Mouse (Mus musculus) MEL (cell line): Measurements from ENCODE around the gene Zdhhc14. TPM values are rescaled to one million over a fixed set of nuclear protein-coding genes. Genes with fewer than 3 reads are reported as not detected.

Experiments used
- DNase-seq: peaks from one replicate; pipeline ENCODE4 v3.0.0; 2011; ENCODE audit warnings: low read depth, low spot score
- H3K27ac ChIP-seq: 2 replicates; pipeline ENCODE4 v1.5.1; 2012; ENCODE audit warnings: low read depth, mild to moderate bottlenecking, control low read depth, low read length, moderate library complexity; ENCODE audit not compliant: control insufficient read depth
- H3K27me3 ChIP-seq, 2 experiments: fragments of 150-350 bp in 1 of 2; sonication (generic) in 1 of 2; 2 replicates each; pipeline ENCODE4 v1.6.1; 2012; ENCODE audit warnings: low read length in 2 of 2, mild to moderate bottlenecking in 2 of 2, improper control_type of control experiment in 1 of 2, moderate library complexity in 1 of 2; ENCODE audit not compliant: insufficient read depth in 2 of 2, control insufficient read depth in 1 of 2
- H3K36me3 ChIP-seq, 2 experiments: 2 replicates each; pipeline ENCODE4 v1.6.1; 2012 to 2014; ENCODE audit warnings: low read length in 2 of 2, improper control_type of control experiment in 1 of 2, inconsistent platforms in 1 of 2, mild to moderate bottlenecking in 1 of 2; ENCODE audit not compliant: insufficient read depth in 2 of 2, control insufficient read depth in 1 of 2
- H3K4me1 ChIP-seq, 2 experiments: fragments of 150-350 bp in 1 of 2; sonication (generic) in 1 of 2; 2 replicates each; pipeline ENCODE4 v1.6.1; 2012; ENCODE audit warnings: low read length in 2 of 2, improper control_type of control experiment in 1 of 2, mild to moderate bottlenecking in 1 of 2; ENCODE audit not compliant: insufficient read depth in 2 of 2, control insufficient read depth in 1 of 2
- H3K4me3 ChIP-seq, 2 experiments: fragments of 150-350 bp in 1 of 2; sonication (generic) in 1 of 2; 2 replicates each; pipeline ENCODE4 v1.5.1; 2012; ENCODE audit warnings: low read depth in 2 of 2, low read length in 2 of 2, mild to moderate bottlenecking in 2 of 2, moderate library complexity in 2 of 2, control low read depth in 1 of 2, improper control_type of control experiment in 1 of 2; ENCODE audit not compliant: control insufficient read depth in 1 of 2, insufficient read depth in 1 of 2
- H3K79me2 ChIP-seq: 2 replicates; pipeline ENCODE4 v1.6.1; 2012; ENCODE audit warnings: mild to moderate bottlenecking, low read length, moderate library complexity; ENCODE audit not compliant: control insufficient read depth, poor library complexity, insufficient read depth
- H3K9ac ChIP-seq: 2 replicates; pipeline ENCODE4 v1.6.1; 2012; ENCODE audit warnings: low read depth, mild to moderate bottlenecking, control low read depth, low read length, moderate library complexity; ENCODE audit not compliant: control insufficient read depth, poor library complexity, severe bottlenecking
- H3K9me3 ChIP-seq: fragments of 150-350 bp; sonication (generic); replicated peaks from 2 replicates; pipeline ENCODE4 v1.6.1; 2012; ENCODE audit warnings: mild to moderate bottlenecking, low read length, improper control_type of control experiment, moderate library complexity; ENCODE audit not compliant: insufficient read depth
- CTCF ChIP-seq, 3 experiments: IDR thresholded peaks in 2 of 3; conservative IDR thresholded peaks in 1 of 3; 2 replicates each; pipeline ENCODE4 v1.5.1; 2011 to 2012; ENCODE audit warnings: low read length in 3 of 3, low read depth in 2 of 3, mild to moderate bottlenecking in 2 of 3, improper control_type of control experiment in 1 of 3, inconsistent platforms in 1 of 3, mixed read lengths in 1 of 3, moderate library complexity in 1 of 3; ENCODE audit not compliant: control insufficient read depth in 1 of 3, insufficient read depth in 1 of 3, poor library complexity in 1 of 3, severe bottlenecking in 1 of 3
- E2F4 ChIP-seq: IDR thresholded peaks from 2 replicates; pipeline ENCODE4 v1.6.1; 2011; ENCODE audit warnings: low read depth, low read length, improper control_type of control experiment, borderline replicate concordance
- EP300 ChIP-seq, 2 experiments: IDR thresholded peaks; 2 replicates each; pipeline ENCODE4 v1.6.1; 2011; ENCODE audit warnings: improper control_type of control experiment in 2 of 2, low read length in 2 of 2, low read depth in 1 of 2, mild to moderate bottlenecking in 1 of 2
- ETS1 ChIP-seq: IDR thresholded peaks from 2 replicates; pipeline ENCODE4 v1.6.1; 2012; ENCODE audit warnings: low read depth, mild to moderate bottlenecking, inconsistent platforms, low read length, improper control_type of control experiment, moderate library complexity
- GATA1 ChIP-seq: IDR thresholded peaks from 2 replicates; pipeline ENCODE4 v1.6.1; 2011; ENCODE audit warnings: low read depth, low read length, improper control_type of control experiment
- KAT2A ChIP-seq: conservative IDR thresholded peaks from 2 replicates; pipeline ENCODE4 v1.6.1; 2012; ENCODE audit warnings: low read depth, low read length, improper control_type of control experiment, inconsistent platforms
- MEF2A ChIP-seq: IDR thresholded peaks from 2 replicates; pipeline ENCODE4 v1.6.1; 2014; ENCODE audit warnings: low read depth, mild to moderate bottlenecking, inconsistent platforms, low read length, improper control_type of control experiment; ENCODE audit not compliant: poor library complexity, insufficient replicate concordance, severe bottlenecking; ENCODE audit errors: extremely low read depth
- MYB ChIP-seq: IDR thresholded peaks from 2 replicates; pipeline ENCODE4 v1.6.1; 2011; ENCODE audit warnings: mild to moderate bottlenecking, low read depth, low read length, improper control_type of control experiment
- NELFE ChIP-seq: IDR thresholded peaks from 2 replicates; pipeline ENCODE4 v1.6.1; 2011; ENCODE audit warnings: low read depth, low read length, improper control_type of control experiment
- RAD21 ChIP-seq: IDR thresholded peaks from 2 replicates; pipeline ENCODE4 v1.6.1; 2011; ENCODE audit warnings: mild to moderate bottlenecking, low read depth, low read length, improper control_type of control experiment
- SIN3A ChIP-seq: IDR thresholded peaks from 2 replicates; pipeline ENCODE4 v1.6.1; 2012; ENCODE audit warnings: low read length, improper control_type of control experiment, inconsistent platforms
- SMC3 ChIP-seq: IDR thresholded peaks from 2 replicates; pipeline ENCODE4 v1.6.1; 2011; ENCODE audit warnings: low read depth, low read length, improper control_type of control experiment
- TAL1 ChIP-seq: IDR thresholded peaks from 2 replicates; pipeline ENCODE4 v1.6.1; 2012; ENCODE audit warnings: mild to moderate bottlenecking, inconsistent platforms, low read length, moderate library complexity, mixed read lengths
- TBP ChIP-seq: IDR thresholded peaks from 2 replicates; pipeline ENCODE4 v1.8.0; 2011; ENCODE audit warnings: low read depth, low read length, improper control_type of control experiment
- TCF12 ChIP-seq: IDR thresholded peaks from 2 replicates; pipeline ENCODE4 v1.6.1; 2014; ENCODE audit warnings: low read depth, mild to moderate bottlenecking, inconsistent platforms, low read length, improper control_type of control experiment, moderate library complexity
- ZC3H11A ChIP-seq: IDR thresholded peaks from 2 replicates; pipeline ENCODE4 v1.6.1; 2012; ENCODE audit warnings: low read depth, mild to moderate bottlenecking, inconsistent platforms, low read length, improper control_type of control experiment
- ZNF384 ChIP-seq: IDR thresholded peaks from 2 replicates; pipeline ENCODE4 v1.6.1; 2012; ENCODE audit warnings: low read depth, mild to moderate bottlenecking, inconsistent platforms, low read length, improper control_type of control experiment
- polyA plus RNA-seq, 2 experiments: library from polyadenylated mRNA; stranded (reverse) in 1 of 2; unstranded in 1 of 2; fragments of >175 nt in 1 of 2; fragments of >200 nt in 1 of 2; gene quantifications; 2 replicates each; pipeline versions ENCODE4 v1.2.1 to v1.2.4; 2012; ENCODE audit warnings: low replicate concordance in 2 of 2, low read depth in 1 of 2; ENCODE audit not compliant: insufficient read length in 2 of 2, insufficient read depth in 1 of 2, missing spikeins in 1 of 2
- total RNA-seq: library from RNA; depleted of rRNA; stranded (reverse); fragments of 300-350 nt; gene quantifications from 2 replicates; pipeline ENCODE4 v1.2.3, GENCODE M21; 2012

Gene Zdhhc14
- total and polyA plus RNA-seq, 3 experiments = 3.4 to 4.9 TPM; not detected in 1

DNA sequence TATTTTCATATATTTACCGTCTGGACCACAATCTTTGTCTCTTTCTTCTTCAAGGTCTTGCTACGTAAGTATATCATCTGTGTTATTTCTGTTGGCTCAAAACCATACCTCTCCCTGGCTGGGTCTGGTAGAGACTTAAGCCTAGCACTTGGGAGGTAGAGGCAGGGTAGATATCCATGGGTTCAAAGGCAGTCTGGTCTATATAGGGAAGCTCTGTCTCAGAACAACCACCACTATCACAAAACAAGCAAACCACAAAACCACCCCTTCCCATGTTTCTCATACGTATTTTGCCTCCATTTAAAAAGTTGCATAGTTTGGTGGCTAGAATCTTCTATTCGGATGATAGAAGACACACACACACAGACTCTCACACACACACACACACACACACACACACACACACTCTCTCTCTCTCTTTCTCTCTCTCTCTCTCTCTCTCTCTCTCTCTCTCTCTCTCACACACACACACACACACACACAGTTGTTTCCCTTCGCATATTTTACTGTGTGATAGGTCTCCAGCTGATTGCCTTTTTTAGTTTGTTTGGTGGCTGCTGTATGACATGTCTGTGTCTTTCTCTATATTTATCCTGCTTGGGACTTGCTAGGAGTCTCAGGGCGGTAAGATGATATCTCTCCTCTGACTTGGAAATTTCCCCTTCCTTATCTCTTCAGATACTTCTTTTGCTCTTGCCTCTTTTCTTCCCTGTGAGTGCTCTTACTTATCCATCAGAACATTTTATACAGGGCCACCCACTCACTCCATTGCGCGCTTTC lies 11.8 kb downstream of the Zdhhc14 start (continued):
- TF ChIP-seq SMC3 = no peak
- no peak for TF ChIP-seq CTCF (IDR thresholded peaks at IDR 0.05 in 2 of 3, conservative IDR thresholded peaks at IDR 0.05 in 1 of 3; ENCODE audit: control insufficient read depth in 1 of 3, insufficient read depth in 1 of 3, low read depth in 2 of 3, low read length in 3 of 3, poor library complexity in 1 of 3, severe bottlenecking in 1 of 3)
- TF ChIP-seq GATA1 = 0 out of 2 replicates have a peak, but pooled peaks have one; percentile 55
- TF ChIP-seq E2F4 = 0 out of 2 replicates have a peak, but pooled peaks have one; percentile 56
- peak; percentile 2; the same call in 1 of the 2 replicates for TF ChIP-seq TAL1
- peak in 1 of 2 experiments; percentile 27; a peak in 2 of 4 replicates for TF ChIP-seq EP300 (IDR thresholded peaks at IDR 0.05; ENCODE audit: low read depth in 1 of 2, low read length in 2 of 2)
- 0 out of 2 replicates have a peak, but pooled peaks have one; percentile 36 for TF ChIP-seq MYB

- peaks cover 24 to 33% of the 10 kb centered on the region in 2 experiments for H3K4me1 ChIP-seq
- TF ChIP-seq ZC3H11A (no peak), ETS1 (peak; percentile 46), TBP (peak; percentile 40; the same call in 1 of the 2 replicates), RAD21 (no peak), EP300 (IDR thresholded peaks at IDR 0.05; ENCODE audit: low read depth in 1 of 2, low read length in 2 of 2) (peak; percentile 78 to 87), GATA1 (peak; percentile 87), TAL1 (peak; percentile 59), MYB (peak; percentile 69), MEF2A (no peak), TCF12 (peak; percentile 65; the same call in 1 of the 2 replicates), SIN3A (peak; percentile 36; the same call in 1 of the 2 replicates), NELFE (no peak), ZNF384 (peak; percentile 93), KAT2A (no peak)
- H3K27me3 ChIP-seq = no peaks in the 10 kb centered on the region
- DNase-seq = peak; percentile 45
- H3K27ac ChIP-seq = peak overlapping the region; percentile 94
- H3K36me3 ChIP-seq = peaks cover 0 to 41% of the 10 kb centered on the region in 2 experiments; a peak in 2 of 4 replicates
- H3K4me3 ChIP-seq = peak overlapping the region; percentile 38 to 39
- no peaks in the 10 kb centered on the region for H3K9me3 ChIP-seq
- peak overlapping the region; percentile 64 for H3K9ac ChIP-seq
- H3K79me2 ChIP-seq = peaks cover 16% of the 10 kb centered on the region
These were observed 12.6 kb downstream of the Zdhhc14 start for GRCm38 (mm10) chr17:5504969-5505368.
